19 mouse cellular contexts compared by ENCODE assay signal in the genomic region with DNA sequence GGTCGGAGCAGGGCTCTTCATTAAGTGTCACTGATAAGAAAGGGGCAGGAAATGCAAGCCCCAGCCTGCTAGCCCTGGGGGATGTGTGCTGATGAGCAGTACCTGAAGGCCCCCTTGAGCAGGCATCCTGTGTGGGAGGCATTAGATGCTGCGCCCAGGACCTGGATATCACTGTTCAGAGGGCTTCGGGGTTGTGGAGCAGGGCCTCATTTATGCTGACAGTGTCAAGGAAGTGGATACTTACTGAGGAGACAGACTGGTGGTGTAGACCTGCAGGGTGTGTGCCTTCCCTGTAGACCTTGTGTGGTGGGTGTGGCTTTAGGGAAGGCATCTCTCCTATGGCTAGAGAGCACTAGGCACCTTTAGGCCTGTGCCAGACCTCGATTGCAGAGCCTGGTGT.
"Had no signal": no experiment of that assay in that cellular context is flagged by ENCODE, and none has a peak within 500 bp of the region (broad histone marks: within the 10 kb centered on the region; RNA-seq: fewer than 3 reads in every experiment).

No protein-coding gene starts in this region.

- H3K9ac ChIP-seq: limb, embryonic 12.5 days; liver, embryonic 12.5 days; liver, embryonic 15.5 days; lung, embryonic 15.5 days; midbrain, embryonic 15.5 days; neural tube, embryonic 12.5 days; neural tube, embryonic 15.5 days had no signal

- H3K4me3 ChIP-seq: limb, embryonic 12.5 days; liver, embryonic 12.5 days; liver, embryonic 15.5 days; lung, embryonic 15.5 days; midbrain, embryonic 15.5 days; neural tube, embryonic 12.5 days; neural tube, embryonic 15.5 days had no signal

- DNase-seq: kidney, adult 18-20 months; kidney, postnatal 25 days; liver; lung, adult 18-20 months; lung, postnatal 10 days; thymus, adult 2 months; thymus, postnatal 14 days; thymus, postnatal 4 days had no signal

- H3K27me3 ChIP-seq: limb, embryonic 12.5 days; liver, embryonic 12.5 days; liver, embryonic 15.5 days; lung, embryonic 15.5 days; midbrain, embryonic 15.5 days; neural tube, embryonic 12.5 days; neural tube, embryonic 15.5 days had no signal

- H3K27ac ChIP-seq: kidney, postnatal 0 days; limb, embryonic 12.5 days; liver, embryonic 12.5 days; liver, embryonic 15.5 days; lung, embryonic 15.5 days; midbrain, embryonic 15.5 days; neural tube, embryonic 12.5 days; neural tube, embryonic 15.5 days; stomach, postnatal 0 days had no signal

- ATAC-seq: liver, embryonic 12.5 days had no signal

- H3K4me2 ChIP-seq: limb, embryonic 12.5 days; liver, embryonic 12.5 days; liver, embryonic 15.5 days; lung, embryonic 15.5 days; midbrain, embryonic 11.5 days; midbrain, embryonic 15.5 days; neural tube, embryonic 12.5 days; neural tube, embryonic 15.5 days had no signal

- H3K4me1 ChIP-seq: liver, embryonic 12.5 days; liver, embryonic 15.5 days; megakaryocyte, embryonic 14.5 days had no signal

- H3K9me3 ChIP-seq: limb, embryonic 12.5 days; liver, embryonic 12.5 days; liver, embryonic 15.5 days; lung, embryonic 15.5 days; midbrain, embryonic 15.5 days; neural tube, embryonic 12.5 days; neural tube, embryonic 15.5 days had no signal

- H3K36me3 ChIP-seq: limb, embryonic 12.5 days; liver, embryonic 12.5 days; liver, embryonic 15.5 days; lung, embryonic 15.5 days; midbrain, embryonic 15.5 days; neural tube, embryonic 12.5 days; neural tube, embryonic 15.5 days had no signal
